Mouse (Mus musculus) lung, postnatal 0 days (tissue): ENCODE measurements at regions not wholly inside any gene's neighbourhood (a gene's known extent, or its start where the extent isn't known, plus 50 kb on each side); places are given as distances from the start of the nearest gene placed in this dataset.

Experiments used
- CTCF ChIP-seq: IDR thresholded peaks from 2 replicates; pipeline ENCODE4 v1.5.1; 2016; ENCODE audit warnings: antibody characterized with exemption, mild to moderate bottlenecking
- EP300 ChIP-seq: IDR thresholded peaks from 2 replicates; pipeline ENCODE4 v1.6.1; 2016; ENCODE audit warnings: antibody characterized with exemption, mild to moderate bottlenecking, control low read depth

- TF ChIP-seq CTCF (no peak), EP300 (no peak)
These were observed 486.5 kb downstream of the Prss52 start for GRCm38 (mm10) chr14:64590611-64591010.
